Mouse (Mus musculus): ENCODE data around the gene Trim80. TPM values are rescaled to one million over a fixed set of nuclear protein-coding genes. Genes with fewer than 3 reads are reported as not detected.
A peak's percentile ranks its signal among the peaks of the same experiment; 100 is the strongest.

Gene Trim80
- not detected for total RNA-seq (2021)

GRCm38 (mm10) chr11:115439906-115440595 lies at the start of gene Trim80:
TSS of gene Trim80 (plus strand) at chr11:115440545.
- DNase-seq (ENCODE audit: extremely low spot score in 1 of 2, low spot score in 1 of 2): no peak

GRCm38 (mm10) chr11:115391358-115391757 lies 49.0 kb upstream of the Trim80 start:
- DNase-seq (ENCODE audit: extremely low spot score in 1 of 2, low spot score in 1 of 2): no peak

- no peak for DNase-seq (ENCODE audit: extremely low spot score in 1 of 2, low spot score in 1 of 2)
Measured at GRCm38 (mm10) chr11:115393721-115394325, 46.5 kb upstream of the Trim80 start.

DNA sequence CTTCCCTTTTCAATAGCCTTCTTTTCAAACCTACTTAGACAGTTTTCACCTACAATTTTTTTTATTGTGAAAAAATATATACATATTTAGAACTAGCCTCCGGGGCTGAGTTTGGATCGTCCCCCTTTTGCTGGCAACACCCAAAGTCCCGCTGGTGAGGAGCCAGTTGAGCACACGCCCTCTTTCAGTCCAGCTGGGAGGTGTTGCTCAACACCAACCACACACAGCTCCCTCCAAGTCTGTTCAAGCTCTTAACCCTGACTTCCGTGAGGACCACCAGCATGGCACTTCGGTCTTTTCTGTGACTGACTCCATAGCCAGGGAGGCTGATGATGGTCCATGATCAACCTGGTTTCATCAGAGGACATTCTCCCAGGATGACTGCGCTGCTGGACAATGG lies 42.3 kb upstream of the Trim80 start:
- no peak for DNase-seq (ENCODE audit: extremely low spot score in 1 of 2, low spot score in 1 of 2)

- DNase-seq (ENCODE audit: extremely low spot score in 1 of 2, low spot score in 1 of 2): no peak
Measured at GRCm38 (mm10) chr11:115400126-115400525, 40.2 kb upstream of the Trim80 start.

DNA sequence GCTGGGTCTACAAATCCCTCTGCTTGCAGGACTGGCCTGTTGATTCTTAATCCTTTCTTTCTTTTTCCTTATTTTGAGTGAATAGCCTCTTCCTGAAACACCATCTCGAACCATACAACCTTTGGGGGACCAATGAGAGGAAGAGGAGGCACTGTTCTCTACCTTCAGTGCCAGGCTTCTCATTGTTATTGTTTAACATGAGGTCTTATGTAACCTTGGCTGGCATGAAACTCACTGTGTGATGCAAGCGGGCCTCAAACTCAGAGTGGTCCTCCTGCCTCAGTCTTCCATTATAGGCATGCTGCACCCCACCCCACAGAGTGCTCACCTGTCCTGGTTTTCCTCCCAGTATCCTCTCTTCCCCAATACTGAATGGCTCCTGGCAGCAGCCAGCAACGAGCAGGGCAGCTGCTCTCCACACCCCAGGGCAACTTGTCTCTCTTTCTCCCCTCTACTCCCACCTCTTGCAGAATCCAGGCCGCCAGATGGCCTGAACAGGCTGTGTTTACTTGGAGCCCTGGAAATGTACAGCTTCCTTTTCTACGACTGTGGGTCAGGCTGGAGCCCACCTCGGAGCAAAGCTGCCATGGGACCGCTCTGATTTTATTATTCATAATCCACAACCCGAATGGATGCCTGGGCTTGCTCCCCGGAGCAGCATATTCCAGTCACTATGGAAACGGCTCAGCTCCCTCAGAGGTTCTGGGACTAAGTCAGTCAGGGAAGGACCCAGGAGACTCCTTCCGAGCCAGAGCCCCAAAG lies 39.5 kb upstream of the Trim80 start:
- DNase-seq (ENCODE audit: extremely low spot score in 1 of 2, low spot score in 1 of 2): peak in 1 of 2 experiments; percentile 49

- DNase-seq (ENCODE audit: extremely low spot score in 1 of 2, low spot score in 1 of 2): peak; percentile 78 to 92
Measured at GRCm38 (mm10) chr11:115403338-115404124, 36.8 kb upstream of the Trim80 start, which contains the start of gene Mrpl58. TSS of gene Mrpl58 (plus strand) at chr11:115403752.

GRCm38 (mm10) chr11:115405723-115406122 lies 34.6 kb upstream of the Trim80 start:
- no peak for DNase-seq (ENCODE audit: extremely low spot score in 1 of 2, low spot score in 1 of 2)

DNA sequence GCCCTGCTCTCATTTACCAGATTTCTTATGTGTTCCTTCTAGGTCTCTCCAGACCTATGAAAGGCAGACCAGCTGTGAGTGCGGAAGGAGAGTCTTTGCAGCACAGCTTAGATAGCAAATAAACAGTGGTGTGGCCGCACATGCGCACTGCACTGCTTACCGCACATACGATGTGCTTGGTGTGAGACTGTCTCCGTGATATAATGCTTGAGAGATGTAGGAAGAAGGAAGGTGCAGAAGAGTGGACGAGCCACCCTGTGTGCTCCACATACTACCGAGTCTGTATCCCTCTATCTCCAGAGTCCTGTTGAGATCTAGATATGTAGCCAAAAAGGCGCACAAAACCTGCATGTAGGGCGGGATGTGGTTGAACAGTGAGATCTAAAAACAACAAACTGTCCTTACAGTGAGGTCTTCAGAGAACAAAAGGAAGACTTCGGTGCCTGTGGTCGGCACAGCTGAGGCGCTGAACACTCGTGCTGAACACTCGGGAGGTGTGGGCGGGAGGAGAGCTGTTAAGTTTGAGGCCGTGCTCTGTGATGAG lies 33.4 kb upstream of the Trim80 start:
- DNase-seq (ENCODE audit: extremely low spot score in 1 of 2, low spot score in 1 of 2): no peak

GRCm38 (mm10) chr11:115408266-115408920 lies 32.0 kb upstream of the Trim80 start:
- no peak for DNase-seq (ENCODE audit: extremely low spot score in 1 of 2, low spot score in 1 of 2)

DNA sequence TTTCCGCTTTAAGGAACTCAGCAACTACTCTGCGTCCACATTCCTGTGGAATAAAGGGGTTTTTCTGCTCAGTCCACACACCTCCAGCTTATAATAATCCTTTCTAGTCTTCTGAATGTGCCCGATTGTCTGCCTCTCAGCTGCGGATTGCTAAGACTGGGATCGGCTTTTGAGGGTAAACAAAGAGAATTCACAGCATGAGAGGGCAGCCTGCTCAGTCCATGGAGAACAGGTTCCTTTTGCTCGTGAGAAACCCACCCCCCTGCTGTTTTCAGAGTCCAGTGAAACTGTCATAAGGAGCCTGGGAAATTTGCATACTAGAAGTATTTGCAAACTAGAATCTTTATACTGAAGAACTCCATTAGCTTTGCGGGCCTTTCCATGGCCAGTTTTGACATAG lies 30.8 kb upstream of the Trim80 start:
- no peak for DNase-seq (ENCODE audit: extremely low spot score in 1 of 2, low spot score in 1 of 2)

DNA sequence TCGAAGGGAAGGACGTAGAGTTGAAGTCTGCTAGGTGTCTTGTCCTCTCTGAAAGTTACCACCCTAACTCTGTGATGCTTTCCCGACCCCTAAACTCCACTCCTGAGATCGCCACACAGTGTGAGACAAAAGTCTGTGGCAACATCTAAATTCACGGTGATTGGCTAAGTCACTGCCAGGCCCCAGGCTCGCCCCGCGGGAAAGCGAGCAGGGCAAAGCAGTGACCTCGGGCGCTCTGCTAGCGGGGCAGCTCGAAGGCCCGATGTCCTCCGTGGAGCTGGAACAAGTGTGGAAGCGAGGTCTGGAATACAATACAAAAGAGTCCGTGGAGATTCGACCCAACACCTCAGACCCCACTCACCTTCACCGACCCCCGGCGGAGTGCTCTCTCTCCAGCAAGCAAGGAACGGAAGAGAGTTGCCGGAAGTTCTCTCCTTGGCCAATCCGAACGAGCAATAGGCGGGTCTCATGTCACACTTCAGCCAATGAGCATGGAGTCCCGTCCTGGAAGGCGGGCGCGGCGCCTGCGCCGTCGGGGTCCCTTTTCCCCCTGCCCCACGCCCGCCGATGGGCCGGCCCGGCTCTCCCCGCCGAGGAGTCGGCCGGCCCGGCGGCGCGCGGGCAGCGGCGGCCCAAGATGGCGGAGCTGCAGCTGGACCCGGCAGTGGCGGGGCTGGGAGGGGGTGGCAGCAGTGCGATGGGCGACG lies 20.7 kb upstream of the Trim80 start, which contains the start of the genes Atp5h and Kctd2:
Atp5h (minus strand) TSS at position 432 of the 707 bp plus-strand sequence.
Kctd2 (plus strand) TSS at position 598 of the 707 bp plus-strand sequence.
- DNase-seq (ENCODE audit: extremely low spot score in 1 of 2, low spot score in 1 of 2): peak; percentile 80 to 91

DNA sequence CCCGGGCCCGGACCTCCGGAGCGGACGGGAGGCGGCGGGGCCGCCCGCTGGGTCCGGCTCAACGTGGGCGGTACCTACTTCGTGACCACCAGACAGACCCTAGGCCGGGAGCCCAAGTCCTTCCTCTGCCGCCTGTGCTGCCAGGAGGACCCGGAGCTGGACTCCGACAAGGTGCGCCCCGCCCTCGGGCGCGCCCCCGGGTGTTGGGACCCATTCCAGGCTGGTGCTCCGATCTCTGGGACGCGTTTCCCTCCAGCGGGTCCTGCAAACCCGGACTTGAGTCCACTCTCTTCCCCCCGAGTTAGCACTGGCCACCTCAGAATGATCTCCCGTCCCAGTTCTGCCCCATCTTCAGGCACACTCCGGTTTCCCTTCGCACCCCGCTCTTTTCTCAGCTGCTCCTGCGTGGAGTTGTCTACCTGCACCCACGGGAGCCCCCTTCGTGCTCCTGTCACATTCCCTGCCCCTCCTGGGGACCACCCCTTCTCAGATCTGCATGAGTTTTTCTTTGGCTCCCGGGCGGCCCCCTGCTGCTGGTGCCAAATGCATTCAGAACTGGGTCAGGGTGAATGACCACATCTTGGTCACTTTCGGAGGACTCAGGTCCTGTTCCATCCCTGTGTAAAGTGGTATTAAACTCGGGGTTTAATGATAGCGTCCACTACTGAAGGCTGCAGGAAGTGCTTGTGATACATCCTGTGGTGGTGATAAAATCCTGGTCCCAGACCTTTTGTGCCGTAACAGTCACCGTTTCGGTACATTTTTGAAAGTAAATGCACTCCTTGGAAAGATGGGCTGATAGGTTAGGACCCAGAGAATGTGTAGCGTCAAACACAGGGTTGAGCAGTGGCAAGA lies 19.8 kb upstream of the Trim80 start:
- peak; percentile 40 to 53 for DNase-seq (ENCODE audit: extremely low spot score in 1 of 2, low spot score in 1 of 2)

DNA sequence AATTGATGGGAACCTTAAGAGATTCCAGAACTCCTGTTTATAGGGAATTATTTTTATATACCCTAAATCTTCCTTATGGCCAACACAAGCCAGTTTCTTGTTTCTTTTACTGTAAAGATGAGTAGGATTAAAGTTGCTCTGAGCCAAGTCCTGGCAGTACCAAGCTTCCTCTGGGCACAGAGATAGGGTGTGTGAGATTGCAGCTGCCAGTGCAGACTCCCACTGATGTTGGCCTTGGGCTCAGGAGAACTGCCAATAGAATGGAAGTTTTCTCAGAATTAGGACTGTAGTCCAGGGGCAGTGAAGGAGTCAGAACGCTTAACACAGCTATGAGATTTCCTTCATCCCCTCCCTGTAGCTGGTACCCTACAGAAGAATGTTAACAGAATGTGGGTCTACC lies 19.0 kb upstream of the Trim80 start:
- no peak for DNase-seq (ENCODE audit: extremely low spot score in 1 of 2, low spot score in 1 of 2)

GRCm38 (mm10) chr11:115421972-115422371 lies 18.4 kb upstream of the Trim80 start:
- no peak for DNase-seq (ENCODE audit: extremely low spot score in 1 of 2, low spot score in 1 of 2)

- DNase-seq (ENCODE audit: extremely low spot score in 1 of 2, low spot score in 1 of 2): no peak
Measured at GRCm38 (mm10) chr11:115423091-115423490, 17.3 kb upstream of the Trim80 start.

- DNase-seq (ENCODE audit: extremely low spot score in 1 of 2, low spot score in 1 of 2): no peak
Measured at GRCm38 (mm10) chr11:115424666-115425065, 15.7 kb upstream of the Trim80 start.

DNA sequence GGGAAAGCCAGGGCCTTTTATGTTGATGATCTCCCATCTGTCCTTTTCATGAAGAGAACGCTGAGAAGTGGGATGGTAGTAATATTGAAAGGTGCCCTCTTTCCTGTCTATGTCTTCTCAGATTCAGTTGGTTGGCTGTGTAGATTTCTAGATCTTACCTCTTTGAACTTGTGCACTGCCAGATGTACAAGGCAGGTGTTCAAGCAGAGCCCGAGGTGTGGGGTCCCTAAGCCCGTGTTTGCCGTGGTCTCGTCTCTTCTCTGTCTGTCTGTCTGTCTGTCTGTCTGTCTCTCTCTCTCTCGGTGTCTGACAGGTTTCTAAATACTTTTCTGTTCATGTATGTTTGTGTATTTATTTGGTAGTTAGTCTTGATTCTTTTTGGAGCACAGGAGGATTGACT lies 14.7 kb upstream of the Trim80 start:
- DNase-seq (ENCODE audit: extremely low spot score in 1 of 2, low spot score in 1 of 2): no peak
